Mouse (Mus musculus): ENCODE measurements around the gene Kctd15. TPM values are rescaled to one million over a fixed set of nuclear protein-coding genes. Genes with fewer than 3 reads are reported as not detected.

The Kctd15 gene
- polyA plus RNA-seq, 1 experiment from 2014 or later, result 18.0 TPM

GRCm38 (mm10) chr7:34618141-34618890 lies 38.2 kb downstream of the Kctd15 start:
- H3K36me3 ChIP-seq (ENCODE audit: control insufficient read depth, insufficient read depth, low read length), result no peaks in the 10 kb centered on the region
- ATAC-seq, result no peak
- H3K4me1 ChIP-seq (ENCODE audit: control insufficient read depth, insufficient read depth, low read depth, low read length), result no peaks in the 10 kb centered on the region
- no peak overlapping the region for H3K9ac ChIP-seq (ENCODE audit: low read depth, low read length)
- H3K27ac ChIP-seq (ENCODE audit: low read depth, low read length), result no peak overlapping the region
- H3K9me3 ChIP-seq (ENCODE audit: control insufficient read depth, low read length), result no peaks in the 10 kb centered on the region
- no peak overlapping the region for H3K4me3 ChIP-seq (ENCODE audit: low read length)
- H3K4me2 ChIP-seq (ENCODE audit: low read length), result no peak overlapping the region
- H3K27me3 ChIP-seq (replicated peaks; ENCODE audit: control insufficient read depth, insufficient read depth, low read length), result no peaks in the 10 kb centered on the region
- 82% methylated on average over 11 of the region's 11 CpGs for WGBS

DNA sequence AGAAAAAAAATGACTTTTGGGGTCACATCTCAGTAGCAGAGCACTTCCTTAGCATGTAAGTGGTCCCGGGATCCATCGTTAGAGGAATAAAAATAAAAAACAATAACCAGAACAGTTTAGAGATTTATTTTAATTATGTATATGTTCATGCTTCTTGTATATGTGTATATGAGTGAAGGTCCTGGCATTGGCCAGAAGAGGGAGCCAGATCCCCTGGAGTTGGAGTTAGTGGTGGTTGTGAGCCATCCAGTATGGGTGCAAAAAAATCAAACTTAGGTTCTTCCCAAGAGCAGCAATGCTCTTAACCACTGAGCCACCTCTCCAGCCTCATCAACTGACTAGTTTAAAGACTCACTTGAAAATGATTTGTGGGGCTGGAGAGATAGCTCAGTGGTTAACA lies 40.3 kb downstream of the Kctd15 start:
- H3K4me1 ChIP-seq (ENCODE audit: control insufficient read depth, insufficient read depth, low read depth, low read length), result no peaks in the 10 kb centered on the region
- H3K27me3 ChIP-seq (replicated peaks; ENCODE audit: control insufficient read depth, insufficient read depth, low read length), result no peaks in the 10 kb centered on the region
- no peak overlapping the region for H3K27ac ChIP-seq (ENCODE audit: low read depth, low read length)
- H3K9ac ChIP-seq (ENCODE audit: low read depth, low read length), result no peak overlapping the region
- ATAC-seq, result no peak
- no peak overlapping the region for H3K4me3 ChIP-seq (ENCODE audit: low read length)
- WGBS, result 90% methylated on average over 2 of the region's 2 CpGs
- H3K4me2 ChIP-seq (ENCODE audit: low read length), result no peak overlapping the region
- no peaks in the 10 kb centered on the region for H3K9me3 ChIP-seq (ENCODE audit: control insufficient read depth, low read length)
- no peaks in the 10 kb centered on the region for H3K36me3 ChIP-seq (ENCODE audit: control insufficient read depth, insufficient read depth, low read length)

DNA sequence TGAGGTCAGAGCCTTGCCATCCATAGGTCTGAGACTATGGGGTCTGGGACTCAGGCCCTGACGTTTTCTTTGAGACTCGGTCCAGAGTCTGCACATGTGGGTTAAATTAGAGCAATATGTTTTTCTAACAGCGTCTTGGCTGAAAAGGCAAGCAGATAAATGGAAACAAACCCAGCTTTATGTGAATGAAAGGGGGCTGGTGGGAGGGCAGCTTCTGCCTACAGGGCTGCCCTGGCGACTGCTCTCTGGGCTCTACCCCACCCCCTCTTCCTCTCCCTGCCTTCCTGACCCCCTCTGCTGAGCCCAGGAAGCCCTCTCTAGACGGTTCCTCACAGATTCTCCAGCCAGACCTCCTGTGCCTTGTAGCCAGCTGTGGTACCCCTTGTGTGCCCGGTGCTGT lies 46.1 kb downstream of the Kctd15 start:
- Histone ChIP-seq H3K9me3 (ENCODE audit: control insufficient read depth, low read length) (no peaks in the 10 kb centered on the region), H3K27me3 (replicated peaks; ENCODE audit: control insufficient read depth, insufficient read depth, low read length) (no peaks in the 10 kb centered on the region), H3K4me1 (ENCODE audit: control insufficient read depth, insufficient read depth, low read depth, low read length) (peaks cover 20% of the 10 kb centered on the region), H3K9ac (ENCODE audit: low read depth, low read length) (no peak overlapping the region), H3K27ac (ENCODE audit: low read depth, low read length) (no peak overlapping the region), H3K4me2 (ENCODE audit: low read length) (no peak overlapping the region), H3K4me3 (ENCODE audit: low read length) (no peak overlapping the region), H3K36me3 (ENCODE audit: control insufficient read depth, insufficient read depth, low read length) (no peaks in the 10 kb centered on the region)
- WGBS, result 51% methylated on average over 6 of the region's 6 CpGs
- ATAC-seq, result 0 out of 2 replicates have a peak, but pooled peaks have one; percentile 12

DNA sequence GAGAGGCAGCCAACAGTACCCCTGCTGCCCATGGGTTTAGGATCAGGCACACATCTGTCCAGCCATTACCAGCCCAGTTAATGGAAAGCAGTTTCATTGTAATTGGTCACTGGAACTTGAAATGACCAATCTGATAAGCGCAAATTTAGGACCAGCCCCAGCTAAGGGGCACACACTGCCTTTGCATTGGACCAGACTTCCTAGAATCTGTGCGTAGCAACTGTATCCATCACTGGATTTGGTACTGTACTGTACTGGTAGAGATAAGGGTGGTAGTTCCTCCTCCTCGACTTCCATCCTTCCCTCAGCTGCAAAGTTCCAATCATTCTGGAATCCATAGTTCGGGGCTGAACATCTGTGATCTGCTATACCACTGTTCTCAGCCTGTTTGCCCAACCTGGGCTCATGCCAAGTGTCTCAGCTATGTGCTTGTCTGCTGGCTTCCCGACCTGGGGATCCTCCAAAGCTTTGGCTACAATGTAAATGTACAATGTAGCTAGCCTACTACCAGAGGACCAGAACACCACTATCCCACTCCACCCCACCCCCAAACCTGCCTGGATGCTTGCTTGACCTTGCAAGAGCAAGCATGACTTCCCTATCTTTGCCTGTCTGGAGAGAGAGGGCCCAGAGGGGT lies 49.1 kb downstream of the Kctd15 start:
- no peaks in the 10 kb centered on the region for H3K27me3 ChIP-seq (replicated peaks; ENCODE audit: control insufficient read depth, insufficient read depth, low read length)
- peaks cover 20% of the 10 kb centered on the region for H3K4me1 ChIP-seq (ENCODE audit: control insufficient read depth, insufficient read depth, low read depth, low read length)
- H3K9me3 ChIP-seq (ENCODE audit: control insufficient read depth, low read length), result no peaks in the 10 kb centered on the region
- H3K4me3 ChIP-seq (ENCODE audit: low read length), result no peak overlapping the region
- H3K27ac ChIP-seq (ENCODE audit: low read depth, low read length), result no peak overlapping the region; the same call in 1 of the 2 replicates
- ATAC-seq, result peak; percentile 53
- H3K4me2 ChIP-seq (ENCODE audit: low read length), result no peak overlapping the region
- no peaks in the 10 kb centered on the region for H3K36me3 ChIP-seq (ENCODE audit: control insufficient read depth, insufficient read depth, low read length)
- H3K9ac ChIP-seq (ENCODE audit: low read depth, low read length), result no peak overlapping the region
- 60% methylated on average over 5 of the region's 5 CpGs for WGBS

GRCm38 (mm10) chr7:34606729-34607128 lies 49.8 kb downstream of the Kctd15 start:
- Histone ChIP-seq H3K4me2 (ENCODE audit: low read length) (peak overlapping the region; percentile 49), H3K27ac (ENCODE audit: low read depth, low read length) (peak overlapping the region; percentile 76), H3K4me1 (ENCODE audit: control insufficient read depth, insufficient read depth, low read depth, low read length) (peaks cover 20% of the 10 kb centered on the region), H3K27me3 (replicated peaks; ENCODE audit: control insufficient read depth, insufficient read depth, low read length) (no peaks in the 10 kb centered on the region), H3K9ac (ENCODE audit: low read depth, low read length) (peak overlapping the region; percentile 19; the same call in 1 of the 2 replicates), H3K4me3 (ENCODE audit: low read length) (no peak overlapping the region), H3K36me3 (ENCODE audit: control insufficient read depth, insufficient read depth, low read length) (no peaks in the 10 kb centered on the region), H3K9me3 (ENCODE audit: control insufficient read depth, low read length) (no peaks in the 10 kb centered on the region)
- WGBS, result 9% methylated on average over 11 of the region's 11 CpGs
- ATAC-seq, result peak; percentile 55

- 29% methylated on average over 15 of the region's 15 CpGs for WGBS
- Histone ChIP-seq H3K4me1 (ENCODE audit: control insufficient read depth, insufficient read depth, low read depth, low read length) (peaks cover 20% of the 10 kb centered on the region), H3K4me2 (ENCODE audit: low read length) (peak overlapping the region; percentile 49), H3K36me3 (ENCODE audit: control insufficient read depth, insufficient read depth, low read length) (no peaks in the 10 kb centered on the region), H3K27ac (ENCODE audit: low read depth, low read length) (peak overlapping the region; percentile 76), H3K27me3 (replicated peaks; ENCODE audit: control insufficient read depth, insufficient read depth, low read length) (no peaks in the 10 kb centered on the region), H3K9me3 (ENCODE audit: control insufficient read depth, low read length) (no peaks in the 10 kb centered on the region), H3K9ac (ENCODE audit: low read depth, low read length) (peak overlapping the region; percentile 54), H3K4me3 (ENCODE audit: low read length) (peak overlapping the region; percentile 7; the same call in 1 of the 2 replicates)
- ATAC-seq, result peak; percentile 61
Measured at GRCm38 (mm10) chr7:34606051-34606450, 50.5 kb downstream of the Kctd15 start.

DNA sequence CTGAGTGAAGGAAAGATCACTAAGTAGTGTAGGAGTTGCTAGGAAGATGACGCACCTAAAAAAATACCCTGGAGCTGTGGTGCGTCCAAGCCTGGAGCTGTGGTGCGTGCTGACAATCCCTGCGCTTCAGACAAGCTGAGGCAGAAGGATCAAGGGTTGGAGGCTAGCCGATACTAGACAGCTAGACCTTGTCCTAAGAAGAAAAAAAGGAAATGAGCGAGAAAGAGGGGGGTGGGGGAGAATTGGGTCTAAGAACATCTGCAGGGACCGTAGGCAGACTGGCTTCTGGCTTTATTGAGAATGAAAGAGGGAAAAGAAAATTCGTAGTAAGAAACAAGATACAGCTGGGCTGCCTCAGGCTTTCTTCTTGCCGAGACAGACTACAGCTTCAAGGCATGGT lies 58.0 kb downstream of the Kctd15 start:
- Histone ChIP-seq H3K4me3 (ENCODE audit: low read length) (no peak overlapping the region), H3K9ac (ENCODE audit: low read depth, low read length) (no peak overlapping the region), H3K36me3 (ENCODE audit: control insufficient read depth, insufficient read depth, low read length) (no peaks in the 10 kb centered on the region), H3K4me2 (ENCODE audit: low read length) (no peak overlapping the region), H3K27me3 (replicated peaks; ENCODE audit: control insufficient read depth, insufficient read depth, low read length) (no peaks in the 10 kb centered on the region), H3K27ac (ENCODE audit: low read depth, low read length) (no peak overlapping the region), H3K4me1 (ENCODE audit: control insufficient read depth, insufficient read depth, low read depth, low read length) (peaks cover 5% of the 10 kb centered on the region), H3K9me3 (ENCODE audit: control insufficient read depth, low read length) (no peaks in the 10 kb centered on the region)
- WGBS, result 64% methylated on average over 9 of the region's 9 CpGs
- ATAC-seq, result no peak

- H3K4me2 ChIP-seq (ENCODE audit: low read length), result no peak overlapping the region
- no peaks in the 10 kb centered on the region for H3K27me3 ChIP-seq (replicated peaks; ENCODE audit: control insufficient read depth, insufficient read depth, low read length)
- WGBS, result 96% methylated on average over 9 of the region's 9 CpGs
- no peaks in the 10 kb centered on the region for H3K9me3 ChIP-seq (ENCODE audit: control insufficient read depth, low read length)
- no peak overlapping the region for H3K9ac ChIP-seq (ENCODE audit: low read depth, low read length)
- no peak overlapping the region for H3K27ac ChIP-seq (ENCODE audit: low read depth, low read length)
- peaks cover 5% of the 10 kb centered on the region for H3K4me1 ChIP-seq (ENCODE audit: control insufficient read depth, insufficient read depth, low read depth, low read length)
- H3K4me3 ChIP-seq (ENCODE audit: low read length), result no peak overlapping the region
- no peaks in the 10 kb centered on the region for H3K36me3 ChIP-seq (ENCODE audit: control insufficient read depth, insufficient read depth, low read length)
- ATAC-seq, result no peak
Measured at GRCm38 (mm10) chr7:34597986-34598385, 58.5 kb downstream of the Kctd15 start.

DNA sequence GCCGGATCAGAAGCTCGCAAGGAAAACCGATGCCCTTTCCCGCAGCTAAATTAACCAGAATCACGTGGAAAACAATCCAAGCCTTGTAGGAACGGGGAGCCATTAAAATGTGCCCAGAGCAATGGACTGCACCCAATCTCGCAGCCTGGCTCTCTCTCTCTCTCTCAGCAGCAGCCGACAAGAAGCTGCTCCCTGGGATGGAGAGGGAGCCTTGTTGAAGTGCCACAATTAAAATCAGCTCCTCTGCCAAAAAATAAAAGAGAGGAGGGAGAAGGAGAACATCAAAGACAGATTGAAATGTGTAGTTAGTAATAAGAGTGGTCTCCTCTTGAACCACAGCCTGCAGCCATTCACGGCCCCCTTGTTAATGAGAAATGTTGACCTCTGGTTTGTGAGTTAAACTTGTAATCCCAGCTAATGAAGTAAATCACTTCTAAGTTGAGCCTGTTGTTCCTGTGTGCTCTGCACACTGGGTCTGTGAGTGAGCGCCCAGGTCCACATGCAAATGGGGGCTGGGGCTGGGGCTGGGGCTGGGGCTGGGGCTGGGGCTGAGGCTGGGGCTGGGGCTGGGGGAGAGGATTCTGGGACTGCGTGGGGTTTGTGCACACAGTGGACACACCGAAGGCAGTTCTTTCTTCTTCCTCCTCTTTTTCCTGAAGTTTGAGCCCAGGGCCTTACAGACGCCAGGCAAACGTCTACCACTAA lies 59.8 kb downstream of the Kctd15 start:
- H3K4me1 ChIP-seq (ENCODE audit: control insufficient read depth, insufficient read depth, low read depth, low read length), result peaks cover 5% of the 10 kb centered on the region
- no peak overlapping the region for H3K4me3 ChIP-seq (ENCODE audit: low read length)
- H3K27ac ChIP-seq (ENCODE audit: low read depth, low read length), result no peak overlapping the region
- H3K27me3 ChIP-seq (replicated peaks; ENCODE audit: control insufficient read depth, insufficient read depth, low read length), result no peaks in the 10 kb centered on the region
- peak overlapping the region; percentile 12 for H3K4me2 ChIP-seq (ENCODE audit: low read length)
- no peak overlapping the region; the same call in 1 of the 2 replicates for H3K9ac ChIP-seq (ENCODE audit: low read depth, low read length)
- H3K36me3 ChIP-seq (ENCODE audit: control insufficient read depth, insufficient read depth, low read length), result no peaks in the 10 kb centered on the region
- WGBS, result 41% methylated on average over 14 of the region's 14 CpGs
- no peaks in the 10 kb centered on the region for H3K9me3 ChIP-seq (ENCODE audit: control insufficient read depth, low read length)
- ATAC-seq, result peak; percentile 31; the same call in 1 of the 2 replicates

All from hindbrain, embryonic 16.5 days (tissue).